Mouse (Mus musculus) v-Abl transformed pro-B cells (cell line): ENCODE results near the gene Fbxl16.

ENCODE experiments used
- in situ Hi-C, 2 experiments: fragments of 400-800 bp; cut with MboI; formaldehyde crosslinking; loops; one replicate each; pipeline ENCODE4 v1.15.1; 2025; ENCODE audit not compliant: unreplicated experiment in 2 of 2

Gene Fbxl16

DNA sequence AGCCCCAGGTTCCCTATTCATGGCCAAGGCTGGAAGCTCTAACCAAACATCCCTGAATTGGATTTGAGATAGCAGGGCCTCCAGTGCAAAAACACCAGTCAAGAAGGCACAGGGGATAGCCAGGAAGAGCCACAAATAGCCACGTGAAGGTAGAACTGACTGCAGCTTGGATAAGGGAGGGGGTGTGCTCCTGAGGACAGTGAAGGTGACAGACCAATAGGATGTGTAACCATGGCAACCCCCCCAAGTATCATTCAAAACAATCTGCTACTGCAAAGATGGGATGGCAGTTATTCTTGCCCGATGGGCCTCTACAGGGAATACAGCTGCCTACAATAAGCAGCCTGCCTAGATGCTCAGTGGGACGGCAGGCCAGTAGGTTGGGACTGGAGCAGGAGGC lies 28.6 kb downstream of the Fbxl16 start:
- in situ Hi-C loops = loop anchor here in 1 of 2 experiments (5.0 kb wide), 1 partner anchor 35 kb away; no protein-coding TSS in a partner anchor

DNA sequence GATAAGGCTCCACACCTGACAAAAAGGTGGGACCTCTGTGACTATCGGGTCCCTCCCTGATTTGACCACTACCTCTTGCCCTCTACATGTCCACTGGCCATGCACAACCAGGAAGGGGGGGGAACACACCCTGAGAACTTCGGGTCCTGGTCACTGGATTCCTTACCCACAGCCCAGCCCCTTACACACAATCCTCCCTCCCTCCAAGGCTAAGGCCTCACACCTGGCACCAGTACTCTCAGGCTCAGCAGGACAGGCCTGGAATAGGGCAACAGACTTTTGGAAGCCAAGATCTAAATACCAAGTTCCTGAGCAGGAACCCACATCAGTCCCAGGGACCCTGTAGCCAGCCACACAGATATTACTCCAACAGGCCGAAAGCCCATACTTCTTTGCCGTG lies 30.0 kb downstream of the Fbxl16 start:
- in situ Hi-C loops = loop anchor here in 1 of 2 experiments (5.0 kb wide), 1 partner anchor 33 kb away; no protein-coding TSS in a partner anchor

DNA sequence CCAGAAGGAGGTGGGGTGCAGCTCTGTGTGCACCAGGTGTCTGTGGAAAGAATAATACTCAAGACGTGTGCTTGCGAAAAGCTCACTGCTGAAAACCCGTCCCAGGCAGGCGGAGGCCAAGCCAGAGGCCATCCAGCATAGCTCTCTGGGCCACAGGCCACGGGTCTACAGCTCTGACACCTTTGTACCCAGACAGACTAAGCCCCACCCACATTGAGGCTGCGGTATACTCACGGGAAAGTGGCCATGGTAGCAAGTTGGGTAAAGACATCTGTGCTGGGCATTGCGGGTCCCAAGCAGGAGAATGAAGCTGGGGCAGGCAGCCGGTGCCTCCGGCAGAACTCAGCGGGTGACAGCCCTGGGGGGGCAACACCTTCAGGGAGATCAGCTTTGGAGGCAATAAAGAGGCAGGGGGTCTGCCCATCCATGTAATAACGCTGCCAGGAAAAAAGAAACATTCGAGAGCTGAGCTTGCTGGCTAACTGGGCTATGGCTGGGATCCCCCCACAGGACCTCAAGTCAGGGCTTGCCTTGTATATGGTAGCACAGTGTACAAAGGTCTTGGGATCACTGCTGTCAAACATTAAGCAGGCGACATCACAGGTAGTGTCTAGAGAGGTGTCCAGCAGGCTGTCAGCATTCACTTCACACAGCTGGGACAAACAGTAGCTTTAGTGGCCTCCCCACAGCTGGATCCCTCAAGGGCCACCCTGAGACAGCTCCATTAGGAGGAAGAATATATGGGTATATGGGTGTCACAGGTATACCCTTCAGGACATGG lies 30.8 kb downstream of the Fbxl16 start:
- in situ Hi-C loops = loop anchor here in 1 of 2 experiments (5.0 kb wide), 1 partner anchor 33 kb away; no protein-coding TSS in a partner anchor

DNA sequence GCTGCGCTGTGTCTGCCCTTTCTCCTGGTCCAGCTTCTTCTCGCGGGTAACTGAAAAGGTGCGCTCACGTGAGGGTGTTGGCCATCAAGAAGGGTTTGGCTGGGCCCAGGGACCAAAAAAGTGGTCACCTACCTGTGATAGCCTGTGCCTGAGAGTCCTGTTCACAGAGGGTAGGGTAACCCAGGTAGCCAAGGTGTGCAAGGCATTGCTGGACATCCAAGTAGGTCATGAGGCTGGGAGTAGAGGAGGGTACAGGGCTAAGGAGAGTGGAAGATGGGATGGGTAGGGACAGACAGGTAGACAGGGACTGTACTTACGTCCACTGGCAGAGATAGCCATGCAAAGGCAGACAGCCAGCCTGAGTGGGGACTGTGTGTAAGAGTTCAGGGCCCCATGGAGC lies 31.6 kb downstream of the Fbxl16 start:
- in situ Hi-C loops = no loop called here

DNA sequence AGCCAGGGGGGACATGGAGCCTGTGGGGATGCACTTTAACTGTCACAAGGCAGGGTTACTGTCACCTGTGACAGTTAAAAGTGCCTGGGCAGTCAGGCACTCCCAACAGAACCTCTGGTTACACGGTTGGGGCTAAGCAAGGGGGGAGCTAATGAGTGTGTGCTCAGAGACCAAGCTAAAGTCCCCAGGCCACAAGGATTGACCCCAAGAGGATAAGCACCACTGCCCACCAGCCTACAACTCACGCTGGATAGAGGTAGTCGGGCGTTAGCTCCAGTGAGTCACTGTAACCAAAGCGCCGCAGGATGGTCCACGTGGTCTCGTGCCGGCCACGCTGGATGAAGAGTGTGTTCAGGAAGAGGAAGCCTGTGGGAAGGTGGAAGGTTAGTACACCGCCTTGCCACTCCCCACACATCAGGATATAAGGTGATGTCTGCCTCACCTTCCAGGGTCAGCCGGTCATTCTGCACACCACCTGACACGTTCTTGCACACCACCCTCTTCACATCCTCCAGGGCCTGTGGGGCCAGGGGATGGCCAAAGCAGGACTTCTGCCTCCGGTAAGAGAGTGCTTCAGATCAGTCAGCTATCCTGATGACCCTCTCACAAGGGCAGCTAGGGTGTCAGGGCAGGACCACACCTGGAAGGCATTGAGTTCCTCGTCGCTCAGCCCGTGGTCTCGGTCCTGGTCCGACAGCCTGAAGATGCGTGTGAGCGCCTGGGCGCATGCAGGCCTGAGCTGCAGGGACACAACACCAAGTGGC lies 32.4 kb downstream of the Fbxl16 start, which contains the start of gene Gm20683:
Gm20683 (minus strand) TSS at position 647 of the 764 bp plus-strand sequence.
- in situ Hi-C loops = no loop called here

DNA sequence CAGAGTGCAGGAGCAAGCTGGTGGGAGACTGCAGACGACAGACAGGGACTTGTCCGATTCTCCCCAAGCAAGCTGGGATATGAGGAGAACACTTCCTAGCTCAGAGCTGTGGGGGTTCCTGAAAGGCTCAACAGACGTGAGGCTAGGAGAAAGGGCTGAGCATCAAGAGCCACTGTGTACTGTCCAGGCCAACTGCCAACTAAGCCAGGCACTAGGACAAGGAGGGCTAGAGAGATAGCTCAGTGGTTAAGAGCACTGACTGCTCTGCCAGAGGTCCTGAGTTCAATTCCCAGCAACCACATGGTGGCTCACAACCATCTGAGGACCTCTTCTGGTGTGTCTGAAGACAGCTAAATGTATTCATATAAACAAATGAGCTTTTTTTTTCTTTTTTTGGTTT lies 33.6 kb downstream of the Fbxl16 start:
- in situ Hi-C loops = no loop called here

DNA sequence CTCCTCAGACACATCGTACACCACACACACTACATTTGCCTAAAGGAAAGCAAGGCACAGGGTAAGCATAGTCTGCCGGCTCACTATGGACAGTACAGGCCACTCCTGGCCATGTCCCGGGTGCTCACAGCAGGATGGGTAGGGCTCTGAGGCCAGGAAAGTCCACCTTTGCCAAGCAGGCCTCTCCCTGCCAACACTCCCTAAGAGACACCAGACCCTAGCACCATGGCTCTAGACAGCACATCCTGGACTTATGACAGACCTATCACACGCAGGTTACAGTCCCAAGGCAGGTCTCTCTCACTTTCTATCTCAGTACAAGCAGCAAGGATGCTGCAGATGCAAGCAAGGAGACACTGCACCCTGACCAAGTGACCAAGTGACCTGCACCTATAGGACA lies 34.2 kb downstream of the Fbxl16 start:
- in situ Hi-C loops = no loop called here

DNA sequence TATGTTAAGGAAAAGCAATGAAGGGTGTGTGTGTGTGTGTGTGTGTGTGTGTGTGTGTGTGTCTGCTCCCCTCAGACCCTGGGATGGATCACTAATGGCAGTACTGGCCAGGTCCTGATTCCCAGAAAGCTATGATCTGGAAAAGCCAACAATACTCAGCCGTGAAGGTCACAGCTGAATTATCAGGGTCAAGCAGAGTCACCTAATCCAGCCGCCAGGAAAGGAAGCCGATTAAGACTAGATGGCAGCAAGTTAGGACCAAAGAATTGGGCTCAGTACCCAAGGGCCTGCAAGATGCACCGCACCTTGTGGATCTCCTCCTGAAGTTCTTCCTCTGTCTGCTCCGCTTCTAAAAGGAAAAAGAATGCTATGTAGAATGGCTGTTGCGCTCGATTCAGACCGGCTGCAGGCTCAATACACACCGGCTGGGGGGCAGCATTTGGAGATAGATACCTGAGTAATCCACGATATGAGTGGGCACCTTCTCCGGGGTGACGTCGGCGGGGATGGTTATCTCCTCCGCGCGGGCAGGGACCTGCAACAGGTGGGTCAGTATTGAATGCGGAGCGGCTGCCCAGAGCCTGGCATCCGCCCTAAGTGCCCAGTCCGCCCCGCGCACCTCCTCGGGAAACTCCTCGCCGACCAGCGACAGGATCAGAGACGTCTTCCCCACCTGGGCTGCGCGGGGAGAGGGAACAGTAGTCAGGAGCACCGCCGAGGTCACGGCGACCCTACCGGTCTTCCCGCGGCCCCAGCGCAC lies 34.9 kb downstream of the Fbxl16 start:
- in situ Hi-C loops = no loop called here

DNA sequence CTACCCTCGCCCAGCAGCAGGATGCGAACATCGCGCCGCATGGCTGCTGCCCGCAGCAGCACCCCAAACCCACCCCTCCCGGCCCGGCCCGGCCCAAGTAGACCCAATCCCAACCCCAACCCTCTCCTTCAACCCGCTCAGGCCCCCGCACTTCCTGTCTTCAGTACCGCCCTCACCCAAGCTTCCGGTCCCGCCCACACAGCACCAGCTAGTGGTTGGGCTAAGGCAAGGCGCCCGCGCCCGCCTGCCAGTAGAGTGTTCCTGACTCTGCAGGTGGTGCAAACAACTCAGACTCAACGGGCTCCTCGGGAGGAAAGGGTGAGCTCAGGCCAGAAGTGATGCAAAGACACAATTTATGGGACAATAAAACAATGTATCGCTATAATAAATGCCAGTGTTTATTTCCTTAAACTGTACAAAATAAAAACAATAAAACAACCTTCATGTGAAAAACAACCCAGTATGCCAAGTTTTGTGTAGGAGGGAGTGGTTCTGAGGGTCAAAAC lies 35.6 kb downstream of the Fbxl16 start, which contains the start of gene Rhot2:
Rhot2 (minus strand) TSS at position 456 of the 506 bp plus-strand sequence.
- in situ Hi-C loops = no loop called here

DNA sequence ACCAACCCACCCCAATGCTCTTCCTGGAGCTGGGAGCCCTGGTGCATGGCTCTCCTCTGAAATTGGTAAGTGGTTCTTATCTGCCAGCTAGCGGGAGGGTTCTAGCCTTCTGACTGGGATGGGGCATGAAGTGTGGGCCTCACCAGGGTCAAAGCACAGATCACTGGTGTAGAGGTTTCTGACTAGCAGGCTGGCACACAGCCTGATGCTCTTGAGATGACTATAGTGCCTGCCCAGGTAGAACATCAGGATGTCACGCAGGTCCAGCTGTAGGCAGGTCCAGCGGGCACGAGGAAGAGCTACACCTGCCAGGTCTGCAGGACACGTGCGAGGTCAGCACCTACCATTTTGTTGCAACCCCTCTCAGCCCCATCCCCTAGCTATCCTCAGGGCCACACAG lies 51.3 kb downstream of the Fbxl16 start:
- in situ Hi-C loops = no loop called here

DNA sequence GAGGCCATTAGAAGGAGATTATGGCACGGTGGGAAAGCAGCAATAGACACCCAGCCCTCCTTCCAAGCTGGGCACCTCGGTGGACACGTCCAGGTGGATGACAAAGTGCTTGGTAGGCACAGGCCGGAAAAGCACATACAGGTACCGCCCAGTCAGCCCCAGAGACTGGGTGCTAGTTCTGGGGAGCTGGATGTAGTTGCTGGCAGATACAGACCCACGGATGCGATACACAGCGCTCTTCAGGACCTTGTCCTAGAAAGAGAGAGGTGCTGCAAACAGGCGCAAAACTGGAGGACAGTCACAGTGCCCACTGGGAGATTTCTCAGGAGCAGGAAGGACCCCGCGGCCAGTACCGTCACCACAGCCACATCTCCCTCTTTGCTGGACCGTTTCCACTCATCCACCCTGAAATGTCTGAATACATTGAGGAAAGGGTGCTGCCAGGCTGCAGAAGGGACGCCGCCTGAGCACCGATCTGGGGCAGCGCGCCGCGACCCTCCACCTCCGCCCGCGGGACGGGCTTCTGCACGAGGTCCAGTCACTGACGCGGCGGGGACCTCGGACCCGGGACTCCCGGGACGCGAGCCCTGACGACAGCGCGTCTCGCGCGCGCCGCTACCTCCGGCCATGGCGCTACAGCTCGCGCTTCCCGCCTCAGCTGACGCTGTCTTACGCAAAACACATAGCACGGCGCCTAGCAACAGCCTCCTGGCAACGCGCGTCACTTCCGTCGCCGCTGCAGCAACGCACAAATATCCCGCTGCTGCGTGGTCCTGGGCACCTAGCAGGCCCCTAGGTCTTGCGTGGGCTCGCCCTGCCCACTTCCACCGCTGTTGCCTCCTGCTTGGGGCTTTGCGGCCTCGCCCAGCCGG lies 52.2 kb downstream of the Fbxl16 start, which contains the start of gene Wdr90:
Wdr90 (minus strand) TSS at position 670 of the 872 bp plus-strand sequence.
- in situ Hi-C loops = no loop called here

DNA sequence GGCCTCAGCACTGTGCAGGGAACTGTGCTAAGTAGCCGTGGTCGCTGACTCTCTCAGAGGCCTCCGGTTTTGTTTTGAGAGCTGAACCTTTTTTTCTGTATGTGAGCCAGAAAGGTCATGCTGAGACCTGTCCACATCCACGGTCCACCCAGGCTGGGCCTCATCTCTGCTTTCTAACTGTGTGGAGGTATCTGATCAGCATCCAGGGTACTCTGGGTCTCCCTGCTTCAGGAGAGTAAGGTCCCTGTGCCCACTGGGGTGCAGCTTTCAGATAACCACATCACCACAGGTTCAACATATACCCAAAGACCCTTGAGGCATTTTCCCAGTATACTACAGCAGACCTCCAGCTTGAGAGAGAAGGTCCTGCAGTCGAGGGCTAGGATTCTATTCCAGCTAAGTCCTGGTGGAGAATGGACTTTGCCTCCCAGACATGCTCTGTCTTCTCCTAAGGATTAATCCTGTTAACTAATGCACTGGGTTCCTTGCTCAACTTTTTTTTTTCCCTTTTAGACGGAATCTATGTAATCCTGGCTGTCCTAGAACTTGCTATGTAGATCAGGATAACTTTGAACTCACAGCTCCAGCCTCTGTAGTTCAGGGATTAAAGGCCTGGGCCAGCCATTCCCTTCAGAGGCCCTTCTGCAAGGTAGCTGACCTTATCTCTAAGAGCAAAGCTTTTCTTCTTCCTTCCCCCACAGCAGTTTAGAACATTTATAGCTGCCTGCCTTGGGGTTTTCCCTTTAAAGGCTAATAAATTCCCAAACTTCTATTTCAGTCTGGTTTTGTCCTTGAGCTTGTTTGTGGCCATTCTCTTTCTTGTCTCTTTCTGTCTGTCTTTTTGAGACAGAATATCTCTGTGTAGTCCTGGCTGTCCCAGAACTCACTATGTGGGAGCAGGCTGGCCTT lies 53.1 kb downstream of the Fbxl16 start:
- in situ Hi-C loops = no loop called here

DNA sequence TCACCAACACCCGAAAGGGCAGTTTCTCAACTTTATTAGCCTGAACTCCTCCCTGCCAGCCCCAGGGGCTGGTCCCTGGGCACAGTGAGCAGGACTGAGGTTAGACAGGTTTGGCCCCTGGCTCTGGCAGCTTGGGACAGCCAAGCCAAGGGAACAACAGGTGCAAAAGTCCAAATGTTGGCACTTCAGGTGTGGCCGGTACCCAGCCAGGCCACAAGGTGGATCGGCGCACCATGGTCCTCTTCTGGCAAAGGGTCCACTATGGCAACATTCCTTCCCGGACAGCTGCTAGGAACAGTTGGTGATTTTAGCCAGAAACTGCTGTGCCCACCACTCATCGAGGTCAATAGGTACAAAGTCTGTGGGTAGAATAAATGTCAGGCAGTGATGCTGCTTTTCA lies 54.8 kb downstream of the Fbxl16 start:
- in situ Hi-C loops = no loop called here

DNA sequence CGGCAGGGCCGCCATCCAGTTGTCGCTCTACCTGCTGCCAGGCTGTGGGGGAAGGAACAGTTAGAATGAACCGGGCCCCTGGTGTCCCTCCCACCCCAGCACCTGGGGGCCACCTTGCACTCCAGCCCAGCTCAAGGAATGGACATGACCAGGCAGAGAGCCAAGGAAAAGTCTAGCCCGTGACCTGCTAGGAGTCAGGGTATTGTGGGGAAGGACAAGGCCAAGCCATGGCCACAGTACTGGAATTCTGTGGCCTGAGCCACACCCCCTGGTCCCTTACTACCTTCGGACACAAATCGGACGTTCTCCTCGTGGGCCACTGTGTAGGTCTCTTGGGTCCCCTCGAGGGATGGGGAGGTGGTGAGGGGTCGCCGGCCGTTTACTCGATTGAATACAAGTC lies 55.4 kb downstream of the Fbxl16 start:
- in situ Hi-C loops = no loop called here

DNA sequence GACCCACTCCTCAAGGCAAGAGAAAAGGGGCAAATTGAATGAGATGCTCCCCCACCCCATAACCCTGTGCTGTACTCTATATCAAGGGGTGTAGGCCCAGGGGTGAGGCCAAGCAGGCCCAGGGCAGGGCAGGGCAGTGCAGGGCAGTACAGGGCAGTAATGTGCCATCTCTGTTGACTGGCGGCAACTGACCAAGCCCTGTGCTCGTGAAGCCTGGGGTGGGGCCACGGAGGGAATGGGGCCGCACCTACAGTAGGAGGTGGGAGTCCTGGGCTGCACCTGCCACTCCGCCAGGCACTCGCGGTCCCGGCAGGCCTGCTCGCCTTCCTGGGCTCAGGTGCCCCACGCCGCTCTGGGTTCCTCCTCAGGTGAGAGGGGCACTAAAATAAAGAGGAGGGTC lies 56.4 kb downstream of the Fbxl16 start:
- in situ Hi-C loops = no loop called here

DNA sequence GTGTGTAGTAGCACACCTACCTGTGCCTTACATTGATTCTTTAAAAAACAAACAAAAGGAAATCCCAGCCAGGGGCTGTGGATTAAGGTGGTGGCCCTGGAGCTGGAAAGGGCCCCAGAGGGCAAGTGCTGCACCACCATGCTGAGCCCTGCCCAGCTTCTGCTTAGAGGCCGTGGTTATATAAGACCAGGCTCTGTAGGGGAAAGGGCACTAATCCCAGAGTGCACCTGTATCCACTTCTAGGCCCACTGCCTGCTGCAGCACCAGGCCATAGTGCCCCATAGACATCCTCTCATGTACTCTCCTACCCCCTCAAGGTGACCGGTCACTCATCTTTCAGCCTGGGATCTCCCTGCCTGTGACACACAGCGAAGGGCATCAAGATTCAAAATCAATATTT lies 57.3 kb downstream of the Fbxl16 start:
- in situ Hi-C loops = no loop called here

DNA sequence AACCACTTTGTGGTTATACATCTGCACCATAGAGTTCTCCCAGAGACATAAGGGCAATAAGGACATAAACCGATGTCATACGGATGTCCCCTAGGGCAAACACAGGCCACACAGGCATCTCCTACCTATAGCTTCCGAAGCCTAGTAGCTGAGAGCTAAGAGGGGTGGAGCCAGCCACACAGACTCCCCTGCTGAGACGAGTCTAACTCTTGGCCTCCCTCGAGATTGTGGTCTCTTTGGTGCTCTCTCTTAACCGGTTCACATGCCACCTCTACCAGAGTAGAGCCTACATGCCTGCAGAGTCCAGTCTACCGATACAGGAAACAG lies 58.6 kb downstream of the Fbxl16 start:
- in situ Hi-C loops = no loop called here

DNA sequence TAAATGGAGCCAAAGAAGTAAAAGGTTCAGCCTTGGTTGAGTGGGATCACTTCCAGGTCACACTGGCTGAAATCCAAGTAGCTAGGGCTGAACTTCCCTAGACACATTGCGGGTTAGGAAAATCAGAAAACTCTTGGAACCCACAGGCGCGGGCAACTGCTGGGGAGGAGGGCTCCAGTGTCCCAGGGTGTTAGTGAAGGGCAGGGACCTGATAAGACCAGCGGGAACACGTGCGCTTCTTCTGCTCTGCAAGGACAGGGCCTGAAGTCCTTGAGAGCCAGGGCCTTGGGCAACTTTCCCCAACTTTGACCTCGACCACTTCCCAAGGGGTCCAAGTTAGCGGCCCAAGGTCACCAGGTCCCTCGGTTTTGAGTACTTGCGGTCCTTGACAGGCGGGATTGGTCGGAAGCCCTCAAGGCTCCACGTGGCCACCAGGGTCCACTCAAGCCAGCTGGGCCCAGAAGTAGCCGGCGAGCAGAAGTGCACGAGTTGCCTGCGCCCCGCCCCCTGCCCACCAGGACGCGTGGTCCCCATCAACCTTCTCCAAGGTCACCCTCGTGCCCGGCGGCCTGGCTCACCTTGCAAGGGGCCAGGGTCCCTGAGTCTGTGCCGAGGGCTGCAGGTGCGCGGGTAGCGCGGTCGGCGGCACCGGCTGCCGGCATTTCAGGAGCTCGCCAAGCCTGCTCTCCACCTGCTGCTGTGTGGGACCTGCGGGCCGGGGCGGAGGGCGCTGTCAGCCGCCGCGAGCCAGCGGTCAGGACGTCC lies 59.1 kb downstream of the Fbxl16 start:
- in situ Hi-C loops = no loop called here
